Mouse (Mus musculus) heart, adult 11 months (tissue): ENCODE data around the gene Pde1c.
A peak's percentile ranks its signal among the peaks of the same experiment; 100 is the strongest.

Experiments
- DNase-seq: peaks from one replicate; pipeline ENCODE4 v3.0.0; 2022

The Pde1c gene

GRCm38 (mm10) chr6:56066632-56067282, 502.1 kb downstream of the Pde1c start:
- no peak for DNase-seq

GRCm38 (mm10) chr6:56063736-56064135, 505.2 kb downstream of the Pde1c start:
- no peak for DNase-seq

- DNase-seq, result no peak
Measured at GRCm38 (mm10) chr6:56049104-56049503, 519.8 kb downstream of the Pde1c start.

GRCm38 (mm10) chr6:56048580-56048979, 520.3 kb downstream of the Pde1c start:
- no peak for DNase-seq

GRCm38 (mm10) chr6:56044716-56045115, 524.2 kb downstream of the Pde1c start:
- DNase-seq, result no peak

- no peak for DNase-seq
Measured at GRCm38 (mm10) chr6:56044270-56044669, 524.6 kb downstream of the Pde1c start.

GRCm38 (mm10) chr6:56039476-56040055, 529.3 kb downstream of the Pde1c start:
- DNase-seq, result no peak

- no peak for DNase-seq
Measured at GRCm38 (mm10) chr6:56035054-56035453, 533.8 kb downstream of the Pde1c start.

- peak; percentile 97 for DNase-seq
Measured at GRCm38 (mm10) chr6:56032231-56032630, 536.7 kb downstream of the Pde1c start.

- no peak for DNase-seq
Measured at GRCm38 (mm10) chr6:56029986-56030385, 538.9 kb downstream of the Pde1c start.

GRCm38 (mm10) chr6:56027966-56028365, 540.9 kb downstream of the Pde1c start:
- no peak for DNase-seq

GRCm38 (mm10) chr6:56027318-56027717, 541.6 kb downstream of the Pde1c start:
- no peak for DNase-seq

- DNase-seq, result no peak
Measured at GRCm38 (mm10) chr6:56025533-56025932, 543.4 kb downstream of the Pde1c start.
